Comparison of ENCODE assay signal across 8 mouse cellular contexts in genomic region chr11:53308884-53309310, GRCm38 (mm10). TPM values are rescaled to one million over a fixed set of nuclear protein-coding genes. Genes with fewer than 3 reads are reported as not detected.
DNase-seq lines count a peak whose midpoint lies in the region; ATAC-seq and TF ChIP-seq lines count a peak whose summit lies in the region.

No protein-coding gene starts in this region.

- TF ChIP-seq POLR2A in embryonic fibroblast, embryonic 13.5 days (IDR thresholded peaks at IDR 0.05; ENCODE audit: low read depth, low read length) = no peak

- no peak overlapping the region for H3K4me2 ChIP-seq in lung, postnatal 0 days (replicated peaks; ENCODE audit: low read depth, low read length)
- H3K4me2 ChIP-seq in forebrain, embryonic 15.5 days (replicated peaks) = no peak overlapping the region

- no peak overlapping the region for H3K9ac ChIP-seq in lung, postnatal 0 days (replicated peaks; ENCODE audit: low read depth)
- no peak overlapping the region for H3K9ac ChIP-seq in forebrain, embryonic 15.5 days (replicated peaks)

- ATAC-seq in lung, postnatal 0 days = peak; percentile 82
- no peak for ATAC-seq in forebrain, embryonic 15.5 days (replicated peaks)

- peak overlapping the region; percentile 82 for H3K27ac ChIP-seq in layer of hippocampus, adult 2 months
- H3K27ac ChIP-seq in embryonic fibroblast, embryonic 13.5 days (ENCODE audit: insufficient read depth, low read length) = peak overlapping the region; percentile 98
- H3K27ac ChIP-seq in lung, postnatal 0 days (ENCODE audit: low read length) = peak overlapping the region; percentile 90
- no peak overlapping the region for H3K27ac ChIP-seq in forebrain, embryonic 15.5 days (replicated peaks)

- no peak overlapping the region for H3K4me3 ChIP-seq in layer of hippocampus, adult 2 months
- no peak overlapping the region for H3K4me3 ChIP-seq in embryonic fibroblast, embryonic 13.5 days (ENCODE audit: insufficient read depth, low read length)
- no peak overlapping the region for H3K4me3 ChIP-seq in lung, postnatal 0 days (ENCODE audit: low read depth, low read length)
- no peak overlapping the region for H3K4me3 ChIP-seq in forebrain, embryonic 15.5 days

- H3K4me1 ChIP-seq in embryonic fibroblast, embryonic 13.5 days (ENCODE audit: control insufficient read depth, insufficient read depth, low read length) = peaks cover 13% of the 10 kb centered on the region
- peaks cover 18% of the 10 kb centered on the region; the same call in 1 of the 2 replicates for H3K4me1 ChIP-seq in lung, postnatal 0 days (ENCODE audit: insufficient read depth, low read depth, low read length)
- no peaks in the 10 kb centered on the region for H3K4me1 ChIP-seq in forebrain, embryonic 15.5 days

- no peaks in the 10 kb centered on the region for H3K27me3 ChIP-seq in lung, postnatal 0 days (replicated peaks; ENCODE audit: insufficient read depth, low read length)
- no peaks in the 10 kb centered on the region for H3K27me3 ChIP-seq in forebrain, embryonic 15.5 days

- peak; percentile 13 to 34 for DNase-seq in layer of hippocampus, adult 2 months (ENCODE audit: low spot score in 2 of 2)
- no peak for DNase-seq in layer of hippocampus, adult 9-10 months (ENCODE audit: low spot score)
- peak; percentile 81 for DNase-seq in heart, postnatal 4 days
- DNase-seq in lung, postnatal 0 days (ENCODE audit: low spot score) = peak; percentile 95
- DNase-seq in embryo, embryonic 10.5 days (ENCODE audit: low spot score) = no peak
- no peak for DNase-seq in right cerebral cortex, postnatal 25 days

- no peaks in the 10 kb centered on the region for H3K36me3 ChIP-seq in lung, postnatal 0 days (ENCODE audit: insufficient read depth, low read length)
- no peaks in the 10 kb centered on the region for H3K36me3 ChIP-seq in forebrain, embryonic 15.5 days

- peak; percentile 57; the same call in 1 of the 2 replicates for TF ChIP-seq EP300 in lung, postnatal 0 days (IDR thresholded peaks at IDR 0.05)

- TF ChIP-seq CTCF in layer of hippocampus, adult 2 months (conservative IDR thresholded peaks at IDR 0.05) = no peak
- TF ChIP-seq CTCF in embryonic fibroblast, embryonic 13.5 days (IDR thresholded peaks at IDR 0.05; ENCODE audit: borderline replicate concordance, insufficient read depth, low read length) = no peak
- TF ChIP-seq CTCF in lung, postnatal 0 days (IDR thresholded peaks at IDR 0.05) = no peak

- 37% methylated on average over 2 of the region's 2 CpGs for WGBS in lung, postnatal 0 days
- 76% methylated on average over 2 of the region's 2 CpGs for WGBS in forebrain, embryonic 15.5 days

- no peaks in the 10 kb centered on the region for H3K9me3 ChIP-seq in lung, postnatal 0 days (ENCODE audit: low read length)
- H3K9me3 ChIP-seq in forebrain, embryonic 15.5 days = no peaks in the 10 kb centered on the region

RNA-seq across cellular contexts. Expression of gene Hspa4, which starts 8.6 kb away (rescaled TPM):
- 100 to 1,000 TPM; 165 to 179 TPM for total RNA-seq in layer of hippocampus, adult 2 months (2021)
- 229 and 302 TPM in 2 replicates for polyA plus RNA-seq in embryonic fibroblast, embryonic 13.5 days (2011; ENCODE audit: insufficient read length, low read depth, missing spikeins)
- total RNA-seq in heart, postnatal 4 days (2021) = 100 to 1,000 TPM; 132 to 136 TPM
- polyA plus RNA-seq in lung, postnatal 0 days (2015; fragmentation: Nextera tagmentation; extraction: Ambion mirVana) = 42.0 and 42.3 TPM in 2 replicates
- polyA plus RNA-seq in forebrain, embryonic 15.5 days (2015; fragmentation: Nextera tagmentation; extraction: Ambion mirVana) = 51.8 and 54.7 TPM in 2 replicates

RNA-seq across cellular contexts. Expression of gene Zcchc10, which starts 15.6 kb away (rescaled TPM):
- total RNA-seq in layer of hippocampus, adult 2 months (2021) = 10 to 100 TPM; 11.2 to 12.6 TPM
- 17.8 and 22.8 TPM in 2 replicates for polyA plus RNA-seq in embryonic fibroblast, embryonic 13.5 days (2011; ENCODE audit: insufficient read length, low read depth, missing spikeins)
- 10 to 100 TPM in 1 of 2 experiments, 1 to 10 TPM in 1; 9.3 to 12.0 TPM for total RNA-seq in heart, postnatal 4 days (2021)
- polyA plus RNA-seq in lung, postnatal 0 days (2015; fragmentation: Nextera tagmentation; extraction: Ambion mirVana) = 13.4 and 16.3 TPM in 2 replicates
- polyA plus RNA-seq in forebrain, embryonic 15.5 days (2015; fragmentation: Nextera tagmentation; extraction: Ambion mirVana) = 13.6 and 15.2 TPM in 2 replicates

RNA-seq across cellular contexts. Expression of gene Aff4, which starts 41.7 kb away (rescaled TPM):
- 100 to 1,000 TPM; 241 to 245 TPM for total RNA-seq in layer of hippocampus, adult 2 months (2021)
- polyA plus RNA-seq in embryonic fibroblast, embryonic 13.5 days (2011; ENCODE audit: insufficient read length, low read depth, missing spikeins) = 317 and 343 TPM in 2 replicates
- total RNA-seq in heart, postnatal 4 days (2021) = 100 to 1,000 TPM; 141 to 157 TPM
- 45.3 and 50.9 TPM in 2 replicates for polyA plus RNA-seq in lung, postnatal 0 days (2015; fragmentation: Nextera tagmentation; extraction: Ambion mirVana)
- 60.9 and 70.8 TPM in 2 replicates for polyA plus RNA-seq in forebrain, embryonic 15.5 days (2015; fragmentation: Nextera tagmentation; extraction: Ambion mirVana)

Comparison
In these comparisons a context has a peak if more than half of its experiments do, and no peak if none do; other contexts are left out.
1. DNase-seq: peak in layer of hippocampus, adult 2 months (2 of 2), heart, postnatal 4 days (single experiment) and lung, postnatal 0 days (single experiment); none in layer of hippocampus, adult 9-10 months (single experiment), embryo, embryonic 10.5 days (single experiment) and right cerebral cortex, postnatal 25 days (single experiment).